Mouse (Mus musculus) heart, adult 2 months (tissue): ENCODE measurements at regions not wholly inside any gene's neighbourhood (a gene's known extent, or its start where the extent isn't known, plus 50 kb on each side); places are given as distances from the start of the nearest gene placed in this dataset.

Source experiments
- CTCF ChIP-seq: fragments of 200-600 bp; IDR thresholded peaks from 2 replicates; pipeline ENCODE4 v1.8.1; 2022; ENCODE audit warnings: antibody characterized with exemption, mild to moderate bottlenecking, moderate library complexity
- EP300 ChIP-seq: fragments of 200-500 bp; IDR thresholded peaks from 2 replicates; pipeline ENCODE4 v1.6.1; 2011; ENCODE audit warnings: low read depth, low read length, control low read depth; ENCODE audit not compliant: insufficient read depth
- POLR2A ChIP-seq: fragments of 200-500 bp; IDR thresholded peaks from 2 replicates; pipeline ENCODE4 v1.6.1; 2011; ENCODE audit warnings: mild to moderate bottlenecking, low read depth, low read length, control low read depth; ENCODE audit not compliant: insufficient read depth

DNA sequence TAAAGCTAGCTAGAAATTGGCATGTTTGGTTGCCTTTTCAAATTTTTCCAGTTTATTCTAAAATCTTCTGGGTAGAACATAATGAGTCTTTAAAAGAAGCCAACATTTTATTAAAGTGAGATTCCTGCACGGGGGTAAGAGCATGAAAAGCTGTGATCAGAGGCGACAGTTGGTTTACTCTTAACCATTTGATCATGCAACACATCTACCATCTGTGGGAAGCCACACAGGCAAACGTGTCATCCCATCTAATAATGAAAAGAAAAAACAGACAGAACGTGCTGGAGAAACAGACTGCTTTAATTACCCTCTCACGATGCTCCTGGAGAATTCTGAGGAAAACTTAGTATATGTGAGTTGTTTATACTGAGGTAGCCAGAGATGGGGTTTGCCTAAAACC, 115.4 kb upstream of the Pter start:
- TF ChIP-seq CTCF = no peak
- no peak for TF ChIP-seq EP300
- no peak for TF ChIP-seq POLR2A
